Mouse (Mus musculus): ENCODE data around the gene Cep164. TPM values are rescaled to one million over a fixed set of nuclear protein-coding genes. Genes with fewer than 3 reads are reported as not detected.

The Cep164 gene
- total RNA-seq, 2 experiments from 2014 or later, result 2.4 to 2.6 TPM

Other genes with a start within 250 kb of the Cep164 start
- gene Bace1, start 9.9 kb upstream of the Cep164 start, total RNA-seq (2021), result 10 to 100 TPM; 35.6 to 37.1 TPM
- 1 to 10 TPM; 8.0 to 9.0 TPM for gene Pcsk7, start 77.8 kb upstream of the Cep164 start, total RNA-seq (2021)
- gene Rnf214, start 78.2 kb upstream of the Cep164 start, total RNA-seq (2021), result 10 to 100 TPM; 28.2 to 29.5 TPM
- 10 to 100 TPM; 40.9 to 62.1 TPM for gene Tagln, start 107.4 kb upstream of the Cep164 start, total RNA-seq (2021)
- 10 to 100 TPM; 57.8 to 66.2 TPM for gene Sidt2, start 126.6 kb upstream of the Cep164 start, total RNA-seq (2021)
- 10 to 100 TPM; 23.6 to 32.0 TPM for gene Pafah1b2, start 184.0 kb upstream of the Cep164 start, total RNA-seq (2021)
- gene Sik3, start 184.1 kb upstream of the Cep164 start, total RNA-seq (2021), result 10 to 100 TPM; 37.4 to 38.3 TPM

Measured in gastrocnemius, adult 18-20 months (tissue).